In genomic region chr7:84275312-84275711, GRCm38 (mm10) we compare ENCODE assay signal across 23 mouse cellular contexts.
DNase-seq lines count a peak whose midpoint lies in the region; ATAC-seq and TF ChIP-seq lines count a peak whose summit lies in the region.
"Had no signal": no experiment of that assay in that cellular context is flagged by ENCODE, and none has a peak within 500 bp of the region (broad histone marks: within the 10 kb centered on the region; RNA-seq: fewer than 3 reads in every experiment).

No protein-coding gene starts in this region.

- no peak overlapping the region for H3K4me3 ChIP-seq in kidney, embryonic 14.5 days (ENCODE audit: low read length)
- no peak overlapping the region for H3K4me3 ChIP-seq in kidney, embryonic 16.5 days (ENCODE audit: low read length)
- no peak overlapping the region for H3K4me3 ChIP-seq in midbrain, embryonic 11.5 days (ENCODE audit: low read depth, low read length)
- no peak overlapping the region for H3K4me3 ChIP-seq in midbrain, postnatal 0 days (ENCODE audit: low read depth, low read length)
- H3K4me3 ChIP-seq: embryonic facial prominence, embryonic 10.5 days; embryonic facial prominence, embryonic 12.5 days; forebrain, embryonic 13.5 days; forebrain, embryonic 15.5 days had no signal

- no peaks in the 10 kb centered on the region for H3K27me3 ChIP-seq in kidney, embryonic 14.5 days (ENCODE audit: control insufficient read depth, insufficient read depth, low read length)
- no peaks in the 10 kb centered on the region for H3K27me3 ChIP-seq in kidney, embryonic 16.5 days (ENCODE audit: insufficient read depth, low read length)
- H3K27me3 ChIP-seq in midbrain, embryonic 11.5 days (ENCODE audit: control insufficient read depth, insufficient read depth, low read length) = no peaks in the 10 kb centered on the region
- no peaks in the 10 kb centered on the region for H3K27me3 ChIP-seq in midbrain, postnatal 0 days (ENCODE audit: insufficient read depth, low read length)
- H3K27me3 ChIP-seq: embryonic facial prominence, embryonic 12.5 days; forebrain, embryonic 13.5 days; forebrain, embryonic 15.5 days; Patski had no signal

- no peaks in the 10 kb centered on the region for H3K36me3 ChIP-seq in kidney, embryonic 14.5 days (ENCODE audit: control insufficient read depth, insufficient read depth, low read length)
- H3K36me3 ChIP-seq in kidney, embryonic 16.5 days (ENCODE audit: insufficient read depth, low read length) = peaks cover 3% of the 10 kb centered on the region; the same call in 1 of the 2 replicates
- H3K36me3 ChIP-seq in midbrain, embryonic 11.5 days (ENCODE audit: control insufficient read depth, insufficient read depth, low read length) = peaks cover 5% of the 10 kb centered on the region; the same call in 1 of the 2 replicates
- peaks cover 41% of the 10 kb centered on the region for H3K36me3 ChIP-seq in midbrain, postnatal 0 days (ENCODE audit: insufficient read depth, low read length)

- no peak overlapping the region for H3K9ac ChIP-seq in kidney, embryonic 14.5 days (ENCODE audit: low read depth, low read length)
- no peak overlapping the region for H3K9ac ChIP-seq in kidney, embryonic 16.5 days (replicated peaks; ENCODE audit: low read length)
- H3K9ac ChIP-seq in midbrain, embryonic 11.5 days (ENCODE audit: low read length) = no peak overlapping the region
- H3K9ac ChIP-seq in midbrain, postnatal 0 days (replicated peaks; ENCODE audit: low read length, poor library complexity, severe bottlenecking) = no peak overlapping the region
- H3K9ac ChIP-seq: embryonic facial prominence, embryonic 12.5 days; forebrain, embryonic 13.5 days; forebrain, embryonic 15.5 days; forebrain, postnatal 0 days had no signal

- WGBS in kidney, embryonic 14.5 days = 49% methylated on average over 10 of the region's 10 CpGs
- WGBS in kidney, embryonic 16.5 days = 46% methylated on average over 10 of the region's 10 CpGs
- 85% methylated on average over 10 of the region's 10 CpGs for WGBS in midbrain, embryonic 11.5 days
- WGBS in midbrain, postnatal 0 days = 88% methylated on average over 10 of the region's 10 CpGs

- DNase-seq in kidney, postnatal 25 days = no peak
- DNase-seq in kidney, postnatal 36 days = no peak
- peak; percentile 49 for DNase-seq in midbrain, embryonic 11.5 days (ENCODE audit: low spot score, missing footprints)
- DNase-seq in midbrain, postnatal 0 days (ENCODE audit: low spot score) = no peak
- DNase-seq: adrenal gland, adult 8-10 months; adrenal gland, postnatal 14 days; adrenal gland, postnatal 36 days; B cell, adult 2 months; cerebellum, adult 11-12 months; cerebellum, adult 2 months; cerebellum, adult 9-10 months; cerebellum, postnatal 10 days; cerebellum, postnatal 25 days; forebrain, postnatal 0 days had no signal

- no peak for TF ChIP-seq CTCF in midbrain, postnatal 0 days (IDR thresholded peaks at IDR 0.05)

- peak; percentile 74 for ATAC-seq in kidney, embryonic 14.5 days (ENCODE audit: low FRiP score, low TSS enrichment)
- peak; percentile 37 for ATAC-seq in kidney, embryonic 16.5 days (ENCODE audit: low FRiP score, low TSS enrichment)
- ATAC-seq in midbrain, embryonic 11.5 days (ENCODE audit: low FRiP score) = no peak
- ATAC-seq in midbrain, postnatal 0 days (ENCODE audit: low FRiP score) = no peak
- ATAC-seq: activated CD4-positive, CD25-positive, alpha-beta regulatory T cell, adult 4 months; CD4-positive, CD25-positive, alpha-beta regulatory T cell, adult 4 months; forebrain, embryonic 13.5 days; forebrain, embryonic 15.5 days; forebrain, postnatal 0 days; Patski had no signal

- H3K4me1 ChIP-seq in kidney, embryonic 14.5 days (ENCODE audit: control insufficient read depth, insufficient read depth, low read length) = no peaks in the 10 kb centered on the region
- no peaks in the 10 kb centered on the region for H3K4me1 ChIP-seq in kidney, embryonic 16.5 days (ENCODE audit: insufficient read depth, low read length)
- H3K4me1 ChIP-seq in midbrain, embryonic 11.5 days (ENCODE audit: control insufficient read depth, insufficient read depth, low read length) = no peaks in the 10 kb centered on the region
- H3K4me1 ChIP-seq in midbrain, postnatal 0 days (ENCODE audit: insufficient read depth, low read length) = no peaks in the 10 kb centered on the region
- H3K4me1 ChIP-seq: embryonic facial prominence, embryonic 12.5 days; forebrain, embryonic 15.5 days had no signal

- no peak overlapping the region for H3K27ac ChIP-seq in kidney, embryonic 14.5 days (ENCODE audit: low read depth, low read length)
- no peak overlapping the region for H3K27ac ChIP-seq in kidney, embryonic 16.5 days (ENCODE audit: low read length)
- no peak overlapping the region for H3K27ac ChIP-seq in midbrain, embryonic 11.5 days (ENCODE audit: low read depth, low read length)
- no peak overlapping the region for H3K27ac ChIP-seq in midbrain, postnatal 0 days (ENCODE audit: low read depth, low read length)
- H3K27ac ChIP-seq: embryonic facial prominence, embryonic 10.5 days; embryonic facial prominence, embryonic 12.5 days; forebrain, embryonic 13.5 days; forebrain, embryonic 15.5 days had no signal

- no peaks in the 10 kb centered on the region for H3K9me3 ChIP-seq in kidney, embryonic 14.5 days (ENCODE audit: control insufficient read depth, low read length)
- no peaks in the 10 kb centered on the region for H3K9me3 ChIP-seq in kidney, embryonic 16.5 days (ENCODE audit: low read length)
- no peaks in the 10 kb centered on the region for H3K9me3 ChIP-seq in midbrain, embryonic 11.5 days (ENCODE audit: control insufficient read depth, low read length)
- no peaks in the 10 kb centered on the region for H3K9me3 ChIP-seq in midbrain, postnatal 0 days (ENCODE audit: low read length)
- H3K9me3 ChIP-seq: embryonic facial prominence, embryonic 10.5 days; embryonic facial prominence, embryonic 12.5 days; forebrain, embryonic 13.5 days; forebrain, embryonic 15.5 days had no signal

- no peak overlapping the region for H3K4me2 ChIP-seq in kidney, embryonic 14.5 days (replicated peaks; ENCODE audit: low read depth, low read length)
- H3K4me2 ChIP-seq in kidney, embryonic 16.5 days (replicated peaks; ENCODE audit: low read depth, low read length) = no peak overlapping the region
- no peak overlapping the region for H3K4me2 ChIP-seq in midbrain, embryonic 11.5 days
- H3K4me2 ChIP-seq in midbrain, postnatal 0 days (ENCODE audit: low read depth, low read length, poor library complexity, severe bottlenecking) = no peak overlapping the region
- H3K4me2 ChIP-seq: embryonic facial prominence, embryonic 12.5 days; forebrain, embryonic 13.5 days; forebrain, embryonic 15.5 days had no signal

Comparison
In these comparisons a context has a peak if more than half of its experiments do, and no peak if none do; other contexts are left out.
1. ATAC-seq: peak in kidney, embryonic 14.5 days (single experiment) and kidney, embryonic 16.5 days (single experiment); none in midbrain, embryonic 11.5 days (single experiment) and midbrain, postnatal 0 days (single experiment).